Mouse (Mus musculus) ES-E14 (cell line): Measurements from ENCODE around the gene Maff.

Source experiments
- HCFC1 ChIP-seq: IDR thresholded peaks from 2 replicates; pipeline ENCODE4 v1.6.1; 2012; ENCODE audit warnings: low read length, inconsistent platforms, borderline replicate concordance; ENCODE audit not compliant: insufficient read depth
- MAFK ChIP-seq: IDR thresholded peaks from 2 replicates; pipeline ENCODE4 v1.6.1; 2014; ENCODE audit warnings: mild to moderate bottlenecking, low read depth, low read length, inconsistent platforms; ENCODE audit not compliant: insufficient read depth
- ZC3H11A ChIP-seq: IDR thresholded peaks from 2 replicates; pipeline ENCODE4 v1.6.1; 2012; ENCODE audit warnings: low read depth, mild to moderate bottlenecking, inconsistent platforms, low read length, borderline replicate concordance
- ZNF384 ChIP-seq: IDR thresholded peaks from 2 replicates; pipeline ENCODE4 v1.6.1; 2012; ENCODE audit warnings: low read depth, low read length, inconsistent platforms

- TF ChIP-seq ZNF384 (no peak), MAFK (no peak), HCFC1 (no peak), ZC3H11A (no peak)
Measured at GRCm38 (mm10) chr15:79354619-79355018, 8.2 kb downstream of the Maff start.
